Mouse (Mus musculus) C2C12 (cell line): ENCODE results near the gene Ap2a1.

Experiments
- CEBPB ChIP-seq: IDR thresholded peaks from one replicate; pipeline ENCODE4 v1.6.1; 2011; ENCODE audit warnings: low read depth, mild to moderate bottlenecking, control low read depth, moderate library complexity
- CTCF ChIP-seq: IDR thresholded peaks from one replicate; pipeline ENCODE4 v1.5.1; 2011; ENCODE audit not compliant: control insufficient read depth, insufficient read depth, insufficient read length
- FOSL1 ChIP-seq: IDR thresholded peaks from one replicate; pipeline ENCODE4 v1.8.0; 2011; ENCODE audit warnings: mild to moderate bottlenecking, low read length; ENCODE audit not compliant: poor library complexity, insufficient read depth, severe bottlenecking
- MAX ChIP-seq: IDR thresholded peaks from one replicate; pipeline ENCODE4 v1.6.1; 2011; ENCODE audit warnings: mild to moderate bottlenecking, control low read depth
- MYOD1 ChIP-seq: IDR thresholded peaks from one replicate; pipeline ENCODE4 v1.6.1; 2011; ENCODE audit warnings: low read depth; ENCODE audit not compliant: control insufficient read depth, insufficient read length
- USF1 ChIP-seq: IDR thresholded peaks from one replicate; pipeline ENCODE4 v1.6.1; 2011; ENCODE audit warnings: low read depth, mild to moderate bottlenecking, control low read depth, moderate library complexity

GRCm38 (mm10) chr7:44954091-44954885, 25.0 kb upstream of the Ap2a1 start:
- TF ChIP-seq USF1, result no peak
- no peak for TF ChIP-seq CTCF
- no peak for TF ChIP-seq CEBPB
- no peak for TF ChIP-seq FOSL1
- no peak for TF ChIP-seq MAX
- no peak for TF ChIP-seq MYOD1
